Mouse (Mus musculus): ENCODE data around the gene Pou5f2. TPM values are rescaled to one million over a fixed set of nuclear protein-coding genes. Genes with fewer than 3 reads are reported as not detected.

The Pou5f2 gene
- polyA plus RNA-seq, 1 experiment from 2014 or later, result 0.51 TPM

DNA sequence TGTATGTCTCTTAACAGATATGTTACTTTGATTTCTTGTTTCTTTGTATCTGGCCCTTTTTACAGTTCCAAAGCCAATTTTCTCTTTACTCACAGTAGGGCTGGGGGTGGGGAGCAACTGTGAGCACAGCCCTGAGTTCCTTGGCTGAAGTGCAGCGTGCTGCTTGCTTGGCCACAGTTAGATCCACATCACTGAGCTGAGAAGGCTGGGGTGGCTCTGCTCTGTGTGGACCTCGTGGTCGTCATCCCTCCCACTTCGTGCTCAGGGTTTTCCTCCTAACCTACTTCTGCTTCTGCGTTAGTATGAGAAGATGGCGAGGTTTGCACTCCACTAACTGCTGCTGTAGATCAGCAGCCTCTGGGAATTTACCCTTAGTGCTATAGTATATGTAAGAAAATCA lies 18.5 kb downstream of the Pou5f2 start:
- Histone ChIP-seq H3K9me3 (no peaks in the 10 kb centered on the region), H3K4me1 (0 out of 2 replicates have a peak, but pooled peaks cover 3% of the 10 kb centered on the region), H3K4me3 (no peak overlapping the region), H3K9ac (no peak overlapping the region), H3K4me2 (no peak overlapping the region), H3K27ac (replicated peaks) (no peak overlapping the region), H3K27me3 (replicated peaks) (no peaks in the 10 kb centered on the region), H3K36me3 (no peaks in the 10 kb centered on the region)
- WGBS, result 53% methylated on average over 6 of the region's 6 CpGs
- no peak for ATAC-seq (ENCODE audit: extremely low read depth, insufficient number of reproducible peaks, low FRiP score, low TSS enrichment)

DNA sequence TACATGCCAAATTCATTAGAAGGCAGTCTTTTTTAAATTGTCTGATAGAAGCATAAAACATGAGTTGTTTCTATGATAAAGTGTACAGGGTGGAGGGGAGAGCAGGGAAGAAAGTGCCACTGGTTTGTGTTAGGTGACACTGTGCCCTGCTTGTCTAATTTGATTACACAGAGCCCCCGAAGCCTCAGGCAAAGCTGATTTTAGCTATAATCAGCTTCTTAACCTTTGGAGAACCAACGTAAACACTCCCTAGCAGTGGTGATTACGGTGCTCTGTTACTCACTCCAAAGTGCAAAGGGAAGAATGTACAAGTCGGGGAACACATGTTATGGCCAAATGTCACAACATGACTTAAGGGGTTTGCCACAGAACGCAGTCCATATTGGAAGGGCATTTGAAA lies 20.4 kb downstream of the Pou5f2 start:
- no peak overlapping the region for H3K9ac ChIP-seq
- no peak overlapping the region for H3K4me2 ChIP-seq
- 28% methylated on average over 5 of the region's 5 CpGs for WGBS
- no peak overlapping the region for H3K4me3 ChIP-seq
- H3K4me1 ChIP-seq, result 0 out of 2 replicates have a peak, but pooled peaks cover 3% of the 10 kb centered on the region
- no peaks in the 10 kb centered on the region for H3K36me3 ChIP-seq
- no peak overlapping the region for H3K27ac ChIP-seq (replicated peaks)
- no peaks in the 10 kb centered on the region for H3K9me3 ChIP-seq
- ATAC-seq (ENCODE audit: extremely low read depth, insufficient number of reproducible peaks, low FRiP score, low TSS enrichment), result no peak
- H3K27me3 ChIP-seq (replicated peaks), result no peaks in the 10 kb centered on the region

Other genes starting within 250 kb of the Pou5f2 start
- gene Nr2f1, start 174.9 kb downstream of the Pou5f2 start, polyA plus RNA-seq (2015; fragmentation: Nextera tagmentation; extraction: Ambion mirVana), result 4.1 and 4.6 TPM in 2 replicates

Measured in heart, embryonic 13.5 days (tissue).